Mouse (Mus musculus): Measurements from ENCODE around the gene Hpcal1. TPM values are rescaled to one million over a fixed set of nuclear protein-coding genes. Genes with fewer than 3 reads are reported as not detected.

Hpcal1 gene
- polyA plus RNA-seq, 1 experiment from 2014 or later, result 16.0 TPM

DNA sequence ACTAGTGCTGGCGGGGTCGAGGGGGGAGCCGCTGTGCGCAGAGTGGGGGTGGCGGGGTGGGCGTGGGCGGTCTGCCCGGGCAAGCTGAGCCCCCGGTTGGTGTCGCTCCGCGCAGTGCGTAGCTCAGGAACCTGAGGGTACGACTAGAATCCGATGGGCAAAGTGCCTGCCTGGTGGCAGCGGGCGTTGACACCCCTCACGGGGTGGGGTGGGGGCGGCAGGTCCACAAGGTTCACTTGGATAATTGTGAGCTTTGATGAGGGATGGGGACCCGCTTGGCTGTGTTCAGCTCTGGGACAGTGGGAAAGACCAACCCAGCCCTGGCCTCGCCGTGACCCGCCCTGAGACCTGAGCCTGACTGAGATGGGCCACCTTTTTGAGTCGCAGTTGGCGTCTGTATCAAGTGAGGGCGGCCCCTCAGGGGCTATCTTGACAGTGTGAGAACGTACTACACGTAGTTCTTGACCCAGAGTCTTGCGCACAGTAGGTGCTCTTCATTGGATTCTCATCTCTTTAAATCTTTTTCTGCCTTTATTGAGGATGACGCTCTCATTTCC, 742 bp downstream of the Hpcal1 start:
- ATAC-seq (ENCODE audit: low read depth), result peak; percentile 7; the same call in 1 of the 2 replicates
- Histone ChIP-seq H3K4me3 (replicated peaks) (peak overlapping the region; percentile 73), H3K36me3 (no peaks in the 10 kb centered on the region), H3K4me2 (peak overlapping the region; percentile 95), H3K27ac (no peak overlapping the region), H3K27me3 (peaks cover 25% of the 10 kb centered on the region), H3K4me1 (replicated peaks) (peaks cover 62% of the 10 kb centered on the region), H3K9ac (peak overlapping the region; percentile 79), H3K9me3 (replicated peaks) (no peaks in the 10 kb centered on the region)
- DNase-seq, result no peak
- WGBS (ENCODE audit: insufficient replicate concordance), result under 1% methylated on average over 30 of the region's 30 CpGs

DNA sequence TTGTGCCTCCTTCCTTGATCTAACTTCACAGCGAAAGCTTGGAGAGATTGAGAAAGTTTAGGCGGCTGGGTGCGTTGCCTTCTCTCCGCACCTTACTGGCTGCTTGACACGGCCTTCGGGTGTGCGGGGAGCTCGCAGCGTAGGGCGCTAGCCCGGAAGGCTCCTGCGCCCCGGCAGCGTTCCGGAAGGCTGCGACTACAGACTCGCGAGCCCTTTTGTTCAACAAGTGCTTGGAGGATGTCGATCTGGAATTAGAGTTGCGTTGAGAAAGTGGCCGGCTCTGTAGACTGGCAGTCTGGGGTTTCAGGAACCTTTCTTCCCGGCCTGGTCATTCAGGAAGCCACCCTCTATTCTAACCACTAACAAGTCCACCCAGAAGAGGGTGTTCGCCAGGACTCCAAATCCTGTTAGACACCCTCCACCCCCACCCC, 1.2 kb downstream of the Hpcal1 start:
- H3K4me1 ChIP-seq (replicated peaks), result peaks cover 64% of the 10 kb centered on the region
- H3K9me3 ChIP-seq (replicated peaks), result no peaks in the 10 kb centered on the region
- H3K4me2 ChIP-seq, result peak overlapping the region; percentile 95
- peaks cover 25% of the 10 kb centered on the region for H3K27me3 ChIP-seq
- ATAC-seq (ENCODE audit: low read depth), result no peak
- H3K4me3 ChIP-seq (replicated peaks), result peak overlapping the region; percentile 73
- H3K9ac ChIP-seq, result peak overlapping the region; percentile 79
- WGBS (ENCODE audit: insufficient replicate concordance), result under 1% methylated on average over 23 of the region's 23 CpGs
- no peak for DNase-seq
- no peaks in the 10 kb centered on the region for H3K36me3 ChIP-seq
- no peak overlapping the region for H3K27ac ChIP-seq

- H3K27ac ChIP-seq, result no peak overlapping the region
- peak overlapping the region; percentile 95 for H3K4me2 ChIP-seq
- peak overlapping the region; percentile 73 for H3K4me3 ChIP-seq (replicated peaks)
- H3K9me3 ChIP-seq (replicated peaks), result no peaks in the 10 kb centered on the region
- ATAC-seq (ENCODE audit: low read depth) (no peak), DNase-seq (no peak)
- 54% methylated on average over 5 of the region's 5 CpGs for WGBS (ENCODE audit: insufficient replicate concordance)
- peaks cover 25% of the 10 kb centered on the region for H3K27me3 ChIP-seq
- peak overlapping the region; percentile 79 for H3K9ac ChIP-seq
- peaks cover 68% of the 10 kb centered on the region for H3K4me1 ChIP-seq (replicated peaks)
- H3K36me3 ChIP-seq, result no peaks in the 10 kb centered on the region
Measured at GRCm38 (mm10) chr12:17692356-17692755, 1.7 kb downstream of the Hpcal1 start.

- DNase-seq (no peak), ATAC-seq (ENCODE audit: low read depth) (no peak)
- Histone ChIP-seq H3K27ac (no peak overlapping the region), H3K4me2 (no peak overlapping the region), H3K36me3 (no peaks in the 10 kb centered on the region), H3K4me3 (replicated peaks) (no peak overlapping the region), H3K27me3 (peaks cover 25% of the 10 kb centered on the region), H3K4me1 (replicated peaks) (peaks cover 73% of the 10 kb centered on the region), H3K9ac (no peak overlapping the region), H3K9me3 (replicated peaks) (no peaks in the 10 kb centered on the region)
- 65% methylated on average over 4 of the region's 4 CpGs for WGBS (ENCODE audit: insufficient replicate concordance)
Measured at GRCm38 (mm10) chr12:17692953-17693352, 2.3 kb downstream of the Hpcal1 start.

DNA sequence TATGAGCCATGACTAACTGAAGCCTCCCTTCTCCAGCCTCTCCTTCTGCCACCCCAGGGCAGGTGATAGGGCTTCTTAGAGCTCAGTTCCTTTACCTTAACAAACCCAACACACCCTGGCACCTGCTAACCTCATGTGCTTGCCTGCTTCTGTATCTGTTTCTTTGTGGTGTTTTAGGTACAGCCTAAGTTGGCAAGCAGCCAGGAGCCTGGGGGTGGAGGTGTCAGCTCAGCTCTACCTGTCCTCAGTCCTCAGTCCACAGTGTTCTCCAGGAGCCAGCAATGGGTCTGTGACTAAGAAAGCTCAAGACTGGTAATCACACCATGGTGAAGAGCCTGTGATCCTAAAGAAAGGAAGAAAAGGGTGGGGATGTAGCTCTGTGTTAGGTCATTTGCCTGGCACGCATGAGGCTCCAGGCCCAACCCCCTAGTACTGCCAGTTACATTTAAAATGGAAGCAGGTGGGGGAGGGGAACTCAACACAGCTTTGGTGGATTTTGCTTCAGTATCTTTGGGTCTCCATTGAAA, 4.0 kb downstream of the Hpcal1 start:
- 56% methylated on average over 1 of the region's 1 CpGs for WGBS (ENCODE audit: insufficient replicate concordance)
- no peak for ATAC-seq (ENCODE audit: low read depth)

GRCm38 (mm10) chr12:17696395-17696794, 5.7 kb downstream of the Hpcal1 start:
- ATAC-seq (ENCODE audit: low read depth), result no peak
- H3K27me3 ChIP-seq, result peaks cover 18% of the 10 kb centered on the region
- WGBS (ENCODE audit: insufficient replicate concordance), result 73% methylated on average over 7 of the region's 7 CpGs
- H3K4me1 ChIP-seq (replicated peaks), result peaks cover 81% of the 10 kb centered on the region
- no peaks in the 10 kb centered on the region for H3K36me3 ChIP-seq
- H3K9ac ChIP-seq, result no peak overlapping the region
- H3K9me3 ChIP-seq (replicated peaks), result no peaks in the 10 kb centered on the region
- no peak overlapping the region for H3K27ac ChIP-seq
- no peak overlapping the region for H3K4me3 ChIP-seq (replicated peaks)
- no peak for DNase-seq
- no peak overlapping the region for H3K4me2 ChIP-seq

More for the DNA sequence above, 4.0 kb downstream of the Hpcal1 start:
- Histone ChIP-seq H3K36me3 (no peaks in the 10 kb centered on the region), H3K4me3 (replicated peaks) (no peak overlapping the region), H3K9ac (no peak overlapping the region), H3K9me3 (replicated peaks) (no peaks in the 10 kb centered on the region), H3K4me2 (no peak overlapping the region), H3K27ac (no peak overlapping the region), H3K4me1 (replicated peaks) (peaks cover 83% of the 10 kb centered on the region), H3K27me3 (peaks cover 25% of the 10 kb centered on the region)
- no peak for DNase-seq

GRCm38 (mm10) chr12:17698934-17699333, 8.3 kb downstream of the Hpcal1 start:
- 53% methylated on average over 4 of the region's 4 CpGs for WGBS (ENCODE audit: insufficient replicate concordance)
- Histone ChIP-seq H3K9ac (no peak overlapping the region), H3K9me3 (replicated peaks) (no peaks in the 10 kb centered on the region), H3K4me1 (replicated peaks) (peaks cover 78% of the 10 kb centered on the region), H3K4me2 (no peak overlapping the region), H3K4me3 (replicated peaks) (no peak overlapping the region), H3K27me3 (no peaks in the 10 kb centered on the region), H3K27ac (no peak overlapping the region), H3K36me3 (no peaks in the 10 kb centered on the region)
- ATAC-seq (ENCODE audit: low read depth) (no peak), DNase-seq (no peak)

- no peak overlapping the region for H3K4me3 ChIP-seq (replicated peaks)
- peaks cover 77% of the 10 kb centered on the region for H3K4me1 ChIP-seq (replicated peaks)
- WGBS (ENCODE audit: insufficient replicate concordance), result 64% methylated on average over 1 of the region's 1 CpGs
- H3K9me3 ChIP-seq (replicated peaks), result no peaks in the 10 kb centered on the region
- H3K9ac ChIP-seq, result no peak overlapping the region
- peak; percentile 45; the same call in 1 of the 2 replicates for ATAC-seq (ENCODE audit: low read depth)
- no peak overlapping the region for H3K4me2 ChIP-seq
- no peaks in the 10 kb centered on the region for H3K27me3 ChIP-seq
- DNase-seq, result no peak
- H3K36me3 ChIP-seq, result no peaks in the 10 kb centered on the region
- no peak overlapping the region for H3K27ac ChIP-seq
Measured at GRCm38 (mm10) chr12:17699480-17699879, 8.8 kb downstream of the Hpcal1 start.

GRCm38 (mm10) chr12:17701131-17701720, 10.6 kb downstream of the Hpcal1 start:
- Histone ChIP-seq H3K27ac (0 out of 2 replicates have a peak overlapping the region, but pooled peaks have one; percentile 0), H3K4me3 (replicated peaks) (no peak overlapping the region), H3K36me3 (no peaks in the 10 kb centered on the region), H3K27me3 (no peaks in the 10 kb centered on the region), H3K9ac (no peak overlapping the region), H3K9me3 (replicated peaks) (no peaks in the 10 kb centered on the region), H3K4me2 (no peak overlapping the region), H3K4me1 (replicated peaks) (peaks cover 64% of the 10 kb centered on the region)
- WGBS (ENCODE audit: insufficient replicate concordance), result 54% methylated on average over 5 of the region's 5 CpGs
- DNase-seq (no peak), ATAC-seq (ENCODE audit: low read depth) (no peak)

- no peaks in the 10 kb centered on the region for H3K36me3 ChIP-seq
- no peak overlapping the region for H3K9ac ChIP-seq
- DNase-seq (no peak), ATAC-seq (ENCODE audit: low read depth) (no peak)
- H3K27me3 ChIP-seq, result no peaks in the 10 kb centered on the region
- 0 out of 2 replicates have a peak overlapping the region, but pooled peaks have one; percentile 0 for H3K27ac ChIP-seq
- WGBS (ENCODE audit: insufficient replicate concordance), result 60% methylated on average over 2 of the region's 2 CpGs
- no peak overlapping the region for H3K4me2 ChIP-seq
- H3K4me3 ChIP-seq (replicated peaks), result no peak overlapping the region
- peaks cover 63% of the 10 kb centered on the region for H3K4me1 ChIP-seq (replicated peaks)
- H3K9me3 ChIP-seq (replicated peaks), result no peaks in the 10 kb centered on the region
Measured at GRCm38 (mm10) chr12:17701795-17702194, 11.1 kb downstream of the Hpcal1 start.

DNA sequence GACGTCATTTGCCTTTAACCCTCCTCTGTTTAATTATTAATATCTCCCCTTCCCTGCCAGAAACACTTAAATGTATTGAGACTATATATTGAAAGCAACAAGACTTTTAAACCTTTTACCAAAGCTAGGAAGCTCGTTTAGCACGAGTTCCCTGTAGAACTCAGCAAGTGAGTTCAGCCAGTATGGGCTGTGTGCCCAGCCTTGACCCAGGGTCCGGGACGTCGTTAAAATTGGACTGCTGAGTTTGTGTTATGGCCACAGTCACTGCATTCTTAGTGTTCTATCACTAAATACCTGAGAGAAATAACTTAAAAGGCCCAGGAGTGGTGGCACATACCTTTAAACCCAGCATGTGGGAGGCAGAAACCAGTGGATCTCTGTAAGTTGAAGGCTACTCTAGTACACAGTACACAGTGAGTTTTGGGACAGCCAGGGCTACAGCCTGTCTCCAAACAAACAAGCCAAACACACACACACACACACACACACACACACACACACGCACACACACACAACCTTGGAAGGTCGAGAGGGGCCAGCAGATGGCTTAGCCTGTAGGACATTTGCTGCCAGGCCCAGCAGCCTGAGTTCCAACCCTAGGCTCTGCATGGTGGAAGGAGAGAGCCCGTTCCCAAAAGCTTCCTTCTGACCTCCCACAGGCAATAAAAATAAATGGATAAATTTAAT, 11.7 kb downstream of the Hpcal1 start:
- Histone ChIP-seq H3K4me2 (no peak overlapping the region), H3K4me3 (replicated peaks) (no peak overlapping the region), H3K27me3 (no peaks in the 10 kb centered on the region), H3K4me1 (replicated peaks) (peaks cover 60% of the 10 kb centered on the region), H3K9me3 (replicated peaks) (no peaks in the 10 kb centered on the region), H3K36me3 (no peaks in the 10 kb centered on the region), H3K27ac (no peak overlapping the region), H3K9ac (no peak overlapping the region)
- ATAC-seq (ENCODE audit: low read depth) (peak; percentile 24; the same call in 1 of the 2 replicates), DNase-seq (no peak)
- WGBS (ENCODE audit: insufficient replicate concordance), result 62% methylated on average over 9 of the region's 9 CpGs
